Mouse (Mus musculus) forebrain, embryonic 13.5 days (tissue): Measurements from ENCODE around the gene Ensa. TPM values are rescaled to one million over a fixed set of nuclear protein-coding genes. Genes with fewer than 3 reads are reported as not detected.
"Not testable (repeated sequence)": the region's sequence is repeated elsewhere in the genome, so short reads cannot be mapped to it uniquely, and the experiment has no call there.

ENCODE experiments used
- ATAC-seq: fragments of 200-750 bp; cut with Nextera tagmentation; 2 replicates; pipeline ENCODE4 v1.8.0; 2017
- H3K27ac ChIP-seq: fragments of 300-500 bp; sonication (generic); 2 replicates; pipeline ENCODE4 v1.5.1; 2015; ENCODE audit warnings: inconsistent platforms, mild to moderate bottlenecking, moderate library complexity
- H3K27me3 ChIP-seq: fragments of 300-500 bp; sonication (generic); 2 replicates; pipeline ENCODE4 v1.6.1; 2015; ENCODE audit warnings: mild to moderate bottlenecking, inconsistent platforms
- H3K36me3 ChIP-seq: fragments of 300-500 bp; sonication (generic); 2 replicates; pipeline ENCODE4 v1.6.1; 2015; ENCODE audit warnings: mild to moderate bottlenecking, inconsistent platforms; ENCODE audit not compliant: poor library complexity, severe bottlenecking
- H3K4me1 ChIP-seq: fragments of 300-500 bp; sonication (generic); 2 replicates; pipeline ENCODE4 v1.6.1; 2015; ENCODE audit warnings: inconsistent platforms
- H3K4me2 ChIP-seq: fragments of 300-500 bp; sonication (generic); 2 replicates; pipeline ENCODE4 v1.6.1; 2015; ENCODE audit warnings: inconsistent platforms, mild to moderate bottlenecking, moderate library complexity
- H3K4me3 ChIP-seq: fragments of 300-500 bp; sonication (generic); 2 replicates; pipeline ENCODE4 v1.5.1; 2015; ENCODE audit warnings: mild to moderate bottlenecking, inconsistent platforms
- H3K9ac ChIP-seq: fragments of 300-500 bp; sonication (generic); 2 replicates; pipeline ENCODE4 v1.6.1; 2015; ENCODE audit warnings: mild to moderate bottlenecking, inconsistent platforms
- H3K9me3 ChIP-seq: fragments of 300-500 bp; sonication (generic); replicated peaks from 2 replicates; pipeline ENCODE4 v1.6.1; 2016; ENCODE audit warnings: inconsistent platforms
- WGBS: fragments of 180-500 bp; shearing (Covaris S2); methylation state at CpG from one replicate; pipeline ENCODE4 v1.1.7; 2015; 5-methylcytosine and 5-hydroxymethylcytosine counted together
- polyA plus RNA-seq: library from polyadenylated mRNA; unstranded; fragments of >200 nt; fragmentation: Nextera tagmentation; extraction: Ambion mirVana; gene quantifications from 2 replicates; pipeline ENCODE4 v1.2.1, GENCODE M21; 2015

Ensa gene
- polyA plus RNA-seq, result 98.1 and 108 TPM in 2 replicates

- Histone ChIP-seq H3K9ac (peak within 1 kb of the TSS; percentile 73), H3K27me3 (no peaks in the 10 kb centered on the region), H3K4me2 (peak within 1 kb of the TSS; percentile 84), H3K9me3 (no peaks in the 10 kb centered on the region), H3K36me3 (peaks cover 41% of the 10 kb centered on the region), H3K27ac (peak within 1 kb of the TSS; percentile 89), H3K4me3 (peak within 1 kb of the TSS; percentile 65), H3K4me1 (peaks cover 24% of the 10 kb centered on the region)
- ATAC-seq, result peak; percentile 99
- under 1% methylated on average over 44 of the region's 44 CpGs for WGBS
These were observed at the start of gene Ensa for GRCm38 (mm10) chr3:95624628-95625503. Gene Ensa (plus strand): TSS chr3:95624993.

GRCm38 (mm10) chr3:95587754-95588603, 36.8 kb upstream of the Ensa start:
- WGBS, result 51% methylated on average over 8 of the region's 8 CpGs
- peaks cover 13% of the 10 kb centered on the region for H3K36me3 ChIP-seq
- H3K4me2 ChIP-seq, result peak overlapping the region; percentile 58
- H3K4me3 ChIP-seq, result peak overlapping the region; percentile 81
- H3K4me1 ChIP-seq, result peaks cover 12% of the 10 kb centered on the region
- ATAC-seq, result no peak
- H3K27me3 ChIP-seq, result no peaks in the 10 kb centered on the region
- H3K27ac ChIP-seq, result peak overlapping the region; percentile 62; the same call in 1 of the 2 replicates
- no peaks in the 10 kb centered on the region for H3K9me3 ChIP-seq
- H3K9ac ChIP-seq, result peak overlapping the region; percentile 45; the same call in 1 of the 2 replicates

GRCm38 (mm10) chr3:95588604-95589086, 36.1 kb upstream of the Ensa start, which contains the start of gene Golph3l:
Gene Golph3l (plus strand): TSS chr3:95588934.
- WGBS, result under 1% methylated on average over 12 of the region's 12 CpGs
- H3K36me3 ChIP-seq, result peaks cover 20% of the 10 kb centered on the region
- peak within 1 kb of the TSS; percentile 81 for H3K4me3 ChIP-seq
- peak within 1 kb of the TSS; percentile 74 for H3K9ac ChIP-seq
- H3K4me2 ChIP-seq, result peak within 1 kb of the TSS; percentile 68
- H3K27me3 ChIP-seq, result no peaks in the 10 kb centered on the region
- H3K27ac ChIP-seq, result peak within 1 kb of the TSS; percentile 62; the same call in 1 of the 2 replicates
- ATAC-seq, result peak; percentile 100
- no peaks in the 10 kb centered on the region for H3K9me3 ChIP-seq
- H3K4me1 ChIP-seq, result peaks cover 12% of the 10 kb centered on the region

- Histone ChIP-seq H3K4me2 (no peak overlapping the region), H3K36me3 (peaks cover 26% of the 10 kb centered on the region), H3K4me1 (no peaks in the 10 kb centered on the region), H3K4me3 (no peak overlapping the region), H3K9ac (no peak overlapping the region), H3K27me3 (no peaks in the 10 kb centered on the region), H3K27ac (no peak overlapping the region), H3K9me3 (no peaks in the 10 kb centered on the region)
- no peak for ATAC-seq
These were observed 26.1 kb upstream of the Ensa start for GRCm38 (mm10) chr3:95598734-95599133.

GRCm38 (mm10) chr3:95601287-95601686, 23.5 kb upstream of the Ensa start:
- 95% methylated on average over 3 of the region's 3 CpGs for WGBS
- no peak overlapping the region for H3K4me2 ChIP-seq
- 0 out of 2 replicates have a peak, but pooled peaks cover 3% of the 10 kb centered on the region for H3K36me3 ChIP-seq
- no peak overlapping the region for H3K27ac ChIP-seq
- no peak for ATAC-seq
- H3K9me3 ChIP-seq, result no peaks in the 10 kb centered on the region
- no peaks in the 10 kb centered on the region for H3K4me1 ChIP-seq
- no peak overlapping the region for H3K4me3 ChIP-seq
- H3K27me3 ChIP-seq, result no peaks in the 10 kb centered on the region
- no peak overlapping the region for H3K9ac ChIP-seq

- Histone ChIP-seq H3K9ac (no peak overlapping the region), H3K4me3 (no peak overlapping the region), H3K4me2 (no peak overlapping the region), H3K27me3 (no peaks in the 10 kb centered on the region), H3K9me3 (no peaks in the 10 kb centered on the region), H3K4me1 (no peaks in the 10 kb centered on the region), H3K27ac (no peak overlapping the region), H3K36me3 (peaks cover 28% of the 10 kb centered on the region)
- ATAC-seq, result no peak
- 87% methylated on average over 3 of the region's 3 CpGs for whole genome bisulfite sequencing
These were observed 18.7 kb upstream of the Ensa start for GRCm38 (mm10) chr3:95606096-95606495.

GRCm38 (mm10) chr3:95609195-95609594, 15.6 kb upstream of the Ensa start:
- no peaks in the 10 kb centered on the region for H3K4me1 ChIP-seq
- no peak overlapping the region for H3K9ac ChIP-seq
- 72% methylated on average over 3 of the region's 3 CpGs for WGBS
- H3K36me3 ChIP-seq, result peaks cover 36% of the 10 kb centered on the region
- H3K4me3 ChIP-seq, result no peak overlapping the region
- H3K27ac ChIP-seq, result no peak overlapping the region
- no peak for ATAC-seq
- H3K9me3 ChIP-seq, result no peaks in the 10 kb centered on the region
- no peaks in the 10 kb centered on the region for H3K27me3 ChIP-seq
- no peak overlapping the region for H3K4me2 ChIP-seq

GRCm38 (mm10) chr3:95613996-95614395, 10.8 kb upstream of the Ensa start:
- Histone ChIP-seq H3K4me3 (no peak overlapping the region), H3K4me1 (no peaks in the 10 kb centered on the region), H3K4me2 (no peak overlapping the region), H3K36me3 (peaks cover 60% of the 10 kb centered on the region), H3K9ac (no peak overlapping the region), H3K27ac (no peak overlapping the region), H3K27me3 (no peaks in the 10 kb centered on the region), H3K9me3 (no peaks in the 10 kb centered on the region)
- ATAC-seq, result no peak
- 94% methylated on average over 1 of the region's 1 CpGs for WGBS

- Histone ChIP-seq H3K36me3 (peaks cover 52% of the 10 kb centered on the region), H3K4me1 (no peaks in the 10 kb centered on the region), H3K4me3 (no peak overlapping the region), H3K9me3 (no peaks in the 10 kb centered on the region), H3K27ac (no peak overlapping the region), H3K4me2 (no peak overlapping the region), H3K9ac (no peak overlapping the region), H3K27me3 (no peaks in the 10 kb centered on the region)
- WGBS, result 88% methylated on average over 1 of the region's 1 CpGs
- ATAC-seq, result no peak
These were observed 6.3 kb upstream of the Ensa start for GRCm38 (mm10) chr3:95618511-95618910.

- Histone ChIP-seq H3K4me2 (no peak overlapping the region), H3K9ac (no peak overlapping the region), H3K27ac (no peak overlapping the region), H3K4me3 (no peak overlapping the region), H3K27me3 (no peaks in the 10 kb centered on the region), H3K9me3 (no peaks in the 10 kb centered on the region), H3K4me1 (peaks cover 10% of the 10 kb centered on the region), H3K36me3 (peaks cover 40% of the 10 kb centered on the region)
- WGBS, result 89% methylated on average over 1 of the region's 1 CpGs
- no peak for ATAC-seq
These were observed 3.6 kb upstream of the Ensa start for GRCm38 (mm10) chr3:95621241-95621640.

- ATAC-seq, H3K27me3 ChIP-seq, H3K9ac ChIP-seq, H3K9me3 ChIP-seq, H3K4me2 ChIP-seq, H3K4me3 ChIP-seq, H3K27ac ChIP-seq: not testable (repeated sequence)
- Histone ChIP-seq H3K36me3 (peaks cover 36% of the 10 kb centered on the region), H3K4me1 (peaks cover 21% of the 10 kb centered on the region)
- WGBS, result 95% methylated on average over 20 of the region's 20 CpGs
These were observed 2.4 kb upstream of the Ensa start for GRCm38 (mm10) chr3:95622421-95622820.

- ATAC-seq, result no peak
- Histone ChIP-seq H3K36me3 (peaks cover 37% of the 10 kb centered on the region), H3K4me2 (no peak overlapping the region), H3K27me3 (no peaks in the 10 kb centered on the region), H3K4me1 (peaks cover 24% of the 10 kb centered on the region), H3K27ac (no peak overlapping the region), H3K4me3 (no peak overlapping the region), H3K9me3 (no peaks in the 10 kb centered on the region), H3K9ac (no peak overlapping the region)
- WGBS, result 45% methylated on average over 2 of the region's 2 CpGs
These were observed 1.2 kb upstream of the Ensa start for GRCm38 (mm10) chr3:95623551-95623950.
